Mouse (Mus musculus) myocyte (in vitro differentiated cells): ENCODE data around the gene Aifm1.

Source experiments
- CEBPB ChIP-seq: IDR thresholded peaks from 2 replicates; pipeline ENCODE4 v1.6.1; 2011; ENCODE audit warnings: mild to moderate bottlenecking, moderate library complexity; ENCODE audit not compliant: poor library complexity, insufficient read depth, severe bottlenecking
- E2F4 ChIP-seq: IDR thresholded peaks from one replicate; pipeline ENCODE4 v1.6.1; 2011; ENCODE audit warnings: mild to moderate bottlenecking, control low read depth, moderate library complexity; ENCODE audit not compliant: insufficient read depth
- MAX ChIP-seq: IDR thresholded peaks from one replicate; pipeline ENCODE4 v1.6.1; 2011; ENCODE audit warnings: low read depth, mild to moderate bottlenecking, control low read depth
- MYOD1 ChIP-seq, 3 experiments: IDR thresholded peaks; one replicate each; pipeline ENCODE4 v1.6.1; 2011; ENCODE audit warnings: control low read depth in 2 of 3, low read depth in 2 of 3, mild to moderate bottlenecking in 2 of 3, moderate library complexity in 1 of 3; ENCODE audit not compliant: insufficient read length in 2 of 3, control insufficient read depth in 1 of 3
- MYOG ChIP-seq, 3 experiments: IDR thresholded peaks; one replicate each; pipeline ENCODE4 v1.6.1; 2011; ENCODE audit warnings: control low read depth in 2 of 3, low read depth in 2 of 3, mild to moderate bottlenecking in 2 of 3; ENCODE audit not compliant: insufficient read length in 2 of 3, control insufficient read depth in 1 of 3, insufficient read depth in 1 of 3
- POLR2A ChIP-seq: IDR thresholded peaks from one replicate; pipeline ENCODE4 v1.6.1; 2011; ENCODE audit warnings: low read depth, mild to moderate bottlenecking, control low read depth, moderate library complexity; ENCODE audit not compliant: insufficient read length
- POLR2AphosphoS2 ChIP-seq: IDR thresholded peaks from one replicate; pipeline ENCODE4 v1.6.1; 2011; ENCODE audit warnings: low read depth, control low read depth; ENCODE audit not compliant: insufficient read length
- REST ChIP-seq: IDR thresholded peaks from one replicate; pipeline ENCODE4 v1.6.1; 2011; ENCODE audit warnings: mild to moderate bottlenecking, control low read depth, moderate library complexity; ENCODE audit not compliant: insufficient read depth, insufficient read length
- TCF3 ChIP-seq: IDR thresholded peaks from one replicate; pipeline ENCODE4 v1.6.1; 2011; ENCODE audit warnings: low read depth, control low read depth; ENCODE audit not compliant: insufficient read length
- USF1 ChIP-seq: IDR thresholded peaks from one replicate; pipeline ENCODE4 v1.6.1; 2011; ENCODE audit warnings: low read depth, mild to moderate bottlenecking, control low read depth, moderate library complexity

- TF ChIP-seq POLR2A (no peak), E2F4 (no peak), MAX (no peak), CEBPB (no peak), MYOG (IDR thresholded peaks at IDR 0.05; ENCODE audit: control insufficient read depth in 1 of 3, insufficient read depth in 1 of 3, insufficient read length in 2 of 3, low read depth in 2 of 3) (no peak), MYOD1 (IDR thresholded peaks at IDR 0.05; ENCODE audit: control insufficient read depth in 1 of 3, insufficient read length in 2 of 3, low read depth in 2 of 3) (no peak), TCF3 (no peak), POLR2AphosphoS2 (no peak), USF1 (no peak), REST (no peak)
Observed at GRCm38 (mm10) chrX:48525332-48525731, 12.0 kb upstream of the Aifm1 start.
